Mouse (Mus musculus) neutrophil, adult 83 days (primary cell): ENCODE results near the gene Tbccd1. TPM values are rescaled to one million over a fixed set of nuclear protein-coding genes. Genes with fewer than 3 reads are reported as not detected.

Source experiments
- total RNA-seq, 2 experiments: library from RNA; stranded (reverse); gene quantifications; one replicate each; pipeline ENCODE4 v1.2.4; 2023

The Tbccd1 gene
- total RNA-seq, result 10 to 100 TPM; 13.5 to 13.8 TPM

DNA sequence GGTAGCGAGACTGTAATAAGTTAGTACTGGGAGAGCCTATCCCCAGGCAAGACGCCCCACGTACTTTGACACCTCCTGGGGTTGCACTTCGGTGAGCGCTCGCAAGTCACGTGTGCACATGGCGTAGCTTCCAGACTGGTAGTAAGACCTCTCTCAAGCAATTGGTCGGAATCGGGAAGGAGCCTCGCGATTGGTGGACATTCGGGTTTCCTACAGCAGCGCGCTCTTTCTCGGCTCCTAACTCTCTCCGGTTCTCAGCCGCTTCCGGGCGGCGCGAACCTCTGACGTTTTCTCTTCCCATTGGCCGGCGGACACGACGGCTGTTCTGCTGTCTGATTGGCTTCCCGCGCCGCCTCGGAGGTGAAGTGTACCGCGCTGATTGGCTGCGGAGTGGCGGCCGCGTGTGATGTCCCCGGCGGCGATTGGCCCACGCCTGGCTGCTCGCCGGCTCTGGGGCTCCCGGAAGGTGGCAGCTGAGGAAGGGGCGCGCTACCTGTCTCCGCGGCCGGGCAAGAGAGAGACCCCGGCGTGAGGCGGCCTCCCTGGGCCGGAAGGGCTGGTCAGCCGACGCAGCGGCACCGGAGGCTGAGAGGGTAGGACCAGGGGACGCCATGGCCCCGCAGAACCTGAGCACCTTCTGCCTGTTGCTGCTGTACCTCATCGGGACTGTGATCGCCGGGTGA, at the start of gene Tbccd1, which contains the start of gene Dnajb11:
Tbccd1 (minus strand) TSS at position 239 of the 683 bp plus-strand sequence.
Dnajb11 (plus strand) TSS at position 415 of the 683 bp plus-strand sequence.

DNA sequence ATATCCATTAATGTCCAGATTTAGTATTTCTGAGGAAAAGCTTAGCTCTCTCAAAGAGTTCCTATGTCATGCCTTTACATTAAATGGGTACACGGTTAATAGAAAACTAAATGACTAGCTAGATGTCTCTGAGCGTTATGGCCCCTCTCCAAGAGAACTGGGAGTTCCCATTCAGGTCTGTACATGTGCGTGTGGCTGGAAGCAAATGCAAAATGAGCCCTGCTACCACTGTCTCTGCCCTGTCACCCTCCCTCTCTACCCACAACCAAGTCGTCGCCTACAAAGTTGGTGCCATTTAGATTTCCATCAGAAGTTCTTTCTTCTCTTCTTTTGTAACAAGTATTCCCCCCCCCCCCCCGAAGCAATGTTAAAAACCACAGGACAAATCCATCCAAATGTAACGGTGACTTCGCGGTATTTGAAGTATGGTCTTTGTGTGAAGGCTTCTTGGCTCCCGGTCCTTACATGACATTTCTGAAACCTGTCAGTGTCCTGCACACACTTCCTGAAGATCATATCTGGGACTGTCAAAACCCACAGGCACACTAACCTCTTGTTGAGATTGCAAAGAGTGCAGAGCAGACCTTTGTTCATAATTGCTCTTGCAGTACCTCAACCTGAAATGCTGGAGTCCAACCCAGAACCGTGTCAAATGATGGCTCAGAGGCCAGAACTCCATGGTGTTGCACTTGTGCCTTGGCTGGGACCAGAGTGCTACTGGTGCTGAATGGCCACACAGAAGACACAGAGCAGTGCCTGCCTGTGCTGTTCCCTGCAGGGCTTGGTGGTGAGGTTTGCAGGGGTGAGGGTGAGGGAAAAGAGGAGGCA, 33.4 kb upstream of the Tbccd1 start, which contains the start of gene Ahsg:
Ahsg (plus strand) TSS at position 595 of the 828 bp plus-strand sequence.

DNA sequence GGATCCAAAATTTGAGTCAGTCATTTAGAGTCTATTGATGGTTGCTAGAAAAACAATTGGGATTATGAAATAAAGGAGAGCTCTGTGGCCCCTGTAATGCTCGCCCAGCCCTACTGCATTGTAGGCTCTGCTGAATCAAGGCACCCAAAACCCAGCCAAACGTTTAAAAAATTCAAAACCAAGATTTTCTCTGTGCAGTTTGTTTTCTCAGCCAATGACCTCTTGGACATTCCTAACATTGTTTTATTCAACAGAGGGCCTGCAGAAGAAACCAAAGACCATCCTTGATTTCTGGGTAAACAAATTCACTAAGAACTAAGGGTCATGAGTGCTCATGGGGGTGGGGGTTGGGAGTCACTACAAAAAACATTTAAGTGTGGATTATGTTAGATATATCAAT, 46.0 kb downstream of the Tbccd1 start, which contains the start of gene Crygs:
Crygs (minus strand) TSS at position 101 of the 400 bp plus-strand sequence.

Other genes starting within 250 kb of the Tbccd1 start
- 10 to 100 TPM; 49.4 to 56.9 TPM for gene Dgkg, start 200.4 kb downstream of the Tbccd1 start, total RNA-seq
- not detected for gene Crygs, start 46.1 kb downstream of the Tbccd1 start, total RNA-seq
- gene Dnajb11, start 176 bp upstream of the Tbccd1 start, total RNA-seq, result 10 to 100 TPM; 50.0 to 54.0 TPM
- not detected for gene Ahsg, start 33.6 kb upstream of the Tbccd1 start, total RNA-seq
- not detected for gene Fetub, start 60.7 kb upstream of the Tbccd1 start, total RNA-seq
- gene Hrg, start 93.4 kb upstream of the Tbccd1 start, total RNA-seq, result not detected
- not detected for gene Kng2, start 171.8 kb upstream of the Tbccd1 start, total RNA-seq
- not detected for gene Kng1, start 200.2 kb upstream of the Tbccd1 start, total RNA-seq
- 100 to 1,000 TPM; 483 to 514 TPM for gene Eif4a2, start 249.8 kb upstream of the Tbccd1 start, total RNA-seq